Mouse (Mus musculus) intestine, embryonic 15.5 days (tissue): ENCODE data around the gene Fars2. TPM values are rescaled to one million over a fixed set of nuclear protein-coding genes. Genes with fewer than 3 reads are reported as not detected.

ENCODE experiments used
- ATAC-seq: fragments of 200-750 bp; cut with Nextera tagmentation; 2 replicates; pipeline ENCODE4 v1.8.0; 2017; ENCODE audit warnings: moderate TSS enrichment, moderate library complexity
- H3K27ac ChIP-seq: fragments of 300-500 bp; sonication (generic); 2 replicates; pipeline ENCODE4 v1.5.1; 2015; ENCODE audit warnings: mild to moderate bottlenecking, inconsistent platforms
- H3K27me3 ChIP-seq: fragments of 300-500 bp; sonication (generic); replicated peaks from 2 replicates; pipeline ENCODE4 v1.6.1; 2015; ENCODE audit warnings: inconsistent platforms
- H3K36me3 ChIP-seq: fragments of 300-500 bp; sonication (generic); 2 replicates; pipeline ENCODE4 v1.6.1; 2015; ENCODE audit warnings: inconsistent platforms
- H3K4me1 ChIP-seq: fragments of 300-500 bp; sonication (generic); replicated peaks from 2 replicates; pipeline ENCODE4 v1.6.1; 2015; ENCODE audit warnings: inconsistent platforms
- H3K4me2 ChIP-seq: fragments of 300-500 bp; sonication (generic); replicated peaks from 2 replicates; pipeline ENCODE4 v1.6.1; 2015; ENCODE audit warnings: mild to moderate bottlenecking, inconsistent platforms
- H3K4me3 ChIP-seq: fragments of 300-500 bp; sonication (generic); replicated peaks from 2 replicates; pipeline ENCODE4 v1.5.1; 2015; ENCODE audit warnings: inconsistent platforms
- H3K9ac ChIP-seq: fragments of 300-500 bp; sonication (generic); 2 replicates; pipeline ENCODE4 v1.6.1; 2015; ENCODE audit warnings: inconsistent platforms
- H3K9me3 ChIP-seq: fragments of 300-500 bp; sonication (generic); 2 replicates; pipeline ENCODE4 v1.6.1; 2016; ENCODE audit warnings: inconsistent platforms
- WGBS: fragments of 180-500 bp; shearing (Covaris S2); methylation state at CpG from one replicate; pipeline ENCODE4 v1.1.7; 2015; 5-methylcytosine and 5-hydroxymethylcytosine counted together
- polyA plus RNA-seq: library from polyadenylated mRNA; unstranded; fragments of >200 nt; fragmentation: Nextera tagmentation; extraction: Ambion mirVana; gene quantifications from 2 replicates; pipeline ENCODE4 v1.2.1, GENCODE M21; 2015

Fars2 gene
- polyA plus RNA-seq, 1 experiment from 2014 or later: 41.8 TPM

DNA sequence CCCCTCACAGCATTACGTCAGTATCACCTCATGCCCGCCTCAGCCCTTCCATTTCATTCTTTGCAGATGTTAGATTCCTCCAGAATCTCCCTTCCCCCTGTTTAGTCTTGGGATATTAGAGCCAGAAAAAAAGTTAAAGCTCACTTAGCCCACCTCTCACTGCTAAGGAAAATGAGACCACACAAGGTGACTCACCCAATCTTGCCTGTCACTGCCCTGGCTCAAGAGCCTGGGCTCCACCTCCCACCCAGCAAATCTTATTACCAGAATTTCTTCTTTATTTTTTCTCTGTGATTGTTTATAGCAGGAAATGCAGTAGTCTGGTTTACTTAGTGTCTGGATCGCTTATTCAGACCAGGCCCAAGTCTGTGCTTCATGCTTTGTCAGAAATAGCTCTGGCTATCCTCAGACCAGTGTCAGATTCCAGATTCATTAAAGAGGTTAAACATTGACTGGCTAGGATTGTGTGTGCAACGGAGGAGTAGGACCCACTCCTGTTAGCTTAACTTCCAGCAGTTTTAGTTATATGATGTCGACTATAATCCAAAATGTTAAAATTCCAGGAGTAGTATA is 412.3 kb downstream of the Fars2 start:
- Histone ChIP-seq H3K9me3 (no peaks in the 10 kb centered on the region), H3K9ac (no peak overlapping the region), H3K27ac (no peak overlapping the region; the same call in 1 of the 2 replicates), H3K4me1 (0 out of 2 replicates have a peak, but pooled peaks cover 2% of the 10 kb centered on the region), H3K4me3 (no peak overlapping the region), H3K36me3 (no peaks in the 10 kb centered on the region), H3K27me3 (no peaks in the 10 kb centered on the region), H3K4me2 (no peak overlapping the region)
- peak; percentile 57; the same call in 1 of the 2 replicates for ATAC-seq
- 37% methylated on average over 5 of the region's 5 CpGs for WGBS

- Histone ChIP-seq H3K9ac (no peak overlapping the region), H3K27me3 (no peaks in the 10 kb centered on the region), H3K4me1 (0 out of 2 replicates have a peak, but pooled peaks cover 2% of the 10 kb centered on the region), H3K27ac (no peak overlapping the region), H3K9me3 (no peaks in the 10 kb centered on the region), H3K4me2 (no peak overlapping the region), H3K4me3 (no peak overlapping the region), H3K36me3 (no peaks in the 10 kb centered on the region)
- ATAC-seq: no peak
- WGBS: 95% methylated on average over 1 of the region's 1 CpGs
Observed at GRCm38 (mm10) chr13:36530852-36531251, 413.6 kb downstream of the Fars2 start.

DNA sequence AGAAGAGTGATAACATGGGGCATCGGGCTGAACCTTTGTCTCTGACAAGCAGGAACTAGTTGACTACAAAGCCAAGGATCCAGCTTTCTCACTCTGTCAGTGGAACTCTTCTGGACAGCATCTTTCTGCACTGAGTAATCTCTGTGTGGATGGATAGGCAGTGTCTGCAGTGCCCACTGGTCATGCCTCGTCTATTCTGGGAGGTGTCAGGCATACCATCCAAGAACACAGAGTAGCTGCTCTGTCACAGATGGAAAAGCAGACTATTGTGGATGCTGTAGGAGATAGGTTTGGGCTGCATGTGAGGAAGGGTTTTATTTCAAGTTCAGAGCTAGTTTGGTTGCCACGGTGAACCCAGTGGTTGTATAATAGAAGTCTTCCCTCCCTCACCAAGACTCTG is 414.7 kb downstream of the Fars2 start:
- Histone ChIP-seq H3K9ac (no peak overlapping the region), H3K9me3 (no peaks in the 10 kb centered on the region), H3K27me3 (no peaks in the 10 kb centered on the region), H3K27ac (no peak overlapping the region), H3K4me2 (no peak overlapping the region), H3K4me3 (no peak overlapping the region), H3K36me3 (no peaks in the 10 kb centered on the region), H3K4me1 (0 out of 2 replicates have a peak, but pooled peaks cover 2% of the 10 kb centered on the region)
- 81% methylated on average over 3 of the region's 3 CpGs for whole genome bisulfite sequencing
- no peak for ATAC-seq

GRCm38 (mm10) chr13:36533071-36533470 is 415.9 kb downstream of the Fars2 start:
- WGBS: 95% methylated on average over 5 of the region's 5 CpGs
- Histone ChIP-seq H3K4me3 (no peak overlapping the region), H3K4me2 (no peak overlapping the region)

DNA sequence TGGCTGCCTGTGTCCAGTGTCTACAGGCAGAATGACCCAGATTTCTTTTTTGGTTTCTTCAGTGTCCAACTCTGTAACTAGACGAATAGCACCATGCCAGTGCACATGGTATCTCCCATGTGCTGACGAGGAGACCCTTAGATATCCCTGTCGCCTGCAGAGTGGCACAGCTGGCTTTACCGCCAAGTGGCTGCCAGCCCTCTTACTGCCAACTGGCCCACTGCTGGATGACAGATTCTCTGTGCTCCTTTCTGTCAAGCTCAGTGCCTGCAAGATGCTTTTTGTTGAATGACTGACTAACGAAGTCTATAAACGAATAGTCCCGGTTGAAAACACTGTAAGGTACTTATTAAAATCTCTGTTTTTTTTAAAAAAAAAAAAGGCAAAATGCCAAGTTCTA is 416.3 kb downstream of the Fars2 start:
- WGBS: 86% methylated on average over 7 of the region's 7 CpGs

More at GRCm38 (mm10) chr13:36533071-36533470, 415.9 kb downstream of the Fars2 start:
- Histone ChIP-seq H3K9me3 (no peaks in the 10 kb centered on the region), H3K9ac (no peak overlapping the region), H3K36me3 (no peaks in the 10 kb centered on the region), H3K27ac (no peak overlapping the region), H3K27me3 (no peaks in the 10 kb centered on the region), H3K4me1 (peaks cover 2% of the 10 kb centered on the region; the same call in 1 of the 2 replicates)
- no peak for ATAC-seq

GRCm38 (mm10) chr13:36533966-36534540 is 416.8 kb downstream of the Fars2 start:
- no peak for ATAC-seq
- WGBS: 68% methylated on average over 8 of the region's 8 CpGs
- H3K9ac ChIP-seq: no peak overlapping the region
- H3K27ac ChIP-seq: no peak overlapping the region
- H3K4me3 ChIP-seq: no peak overlapping the region
- H3K36me3 ChIP-seq: no peaks in the 10 kb centered on the region
- no peaks in the 10 kb centered on the region for H3K9me3 ChIP-seq
- no peak overlapping the region for H3K4me2 ChIP-seq
- peaks cover 2% of the 10 kb centered on the region; the same call in 1 of the 2 replicates for H3K4me1 ChIP-seq
- H3K27me3 ChIP-seq: no peaks in the 10 kb centered on the region

More for the DNA sequence above, 416.3 kb downstream of the Fars2 start:
- no peaks in the 10 kb centered on the region for H3K9me3 ChIP-seq
- no peak overlapping the region for H3K27ac ChIP-seq
- H3K4me2 ChIP-seq: no peak overlapping the region
- ATAC-seq: no peak
- H3K27me3 ChIP-seq: no peaks in the 10 kb centered on the region
- H3K4me3 ChIP-seq: no peak overlapping the region
- H3K4me1 ChIP-seq: peaks cover 2% of the 10 kb centered on the region; the same call in 1 of the 2 replicates
- no peak overlapping the region for H3K9ac ChIP-seq
- no peaks in the 10 kb centered on the region for H3K36me3 ChIP-seq

GRCm38 (mm10) chr13:36537580-36537979 is 420.4 kb downstream of the Fars2 start:
- Histone ChIP-seq H3K36me3 (no peaks in the 10 kb centered on the region), H3K9ac (no peak overlapping the region), H3K27me3 (no peaks in the 10 kb centered on the region), H3K4me3 (no peak overlapping the region), H3K9me3 (no peaks in the 10 kb centered on the region), H3K4me2 (no peak overlapping the region), H3K27ac (no peak overlapping the region), H3K4me1 (no peaks in the 10 kb centered on the region; the same call in 1 of the 2 replicates)
- WGBS: 61% methylated on average over 3 of the region's 3 CpGs
- no peak for ATAC-seq

- no peaks in the 10 kb centered on the region for H3K36me3 ChIP-seq
- no peak for ATAC-seq
- H3K9ac ChIP-seq: no peak overlapping the region
- WGBS: 65% methylated on average over 2 of the region's 2 CpGs
- no peaks in the 10 kb centered on the region for H3K27me3 ChIP-seq
- H3K4me1 ChIP-seq: no peaks in the 10 kb centered on the region; the same call in 1 of the 2 replicates
- H3K4me2 ChIP-seq: no peak overlapping the region
- no peak overlapping the region for H3K27ac ChIP-seq
- no peak overlapping the region for H3K4me3 ChIP-seq
- no peaks in the 10 kb centered on the region for H3K9me3 ChIP-seq
Observed at GRCm38 (mm10) chr13:36538385-36538784, 421.2 kb downstream of the Fars2 start.

DNA sequence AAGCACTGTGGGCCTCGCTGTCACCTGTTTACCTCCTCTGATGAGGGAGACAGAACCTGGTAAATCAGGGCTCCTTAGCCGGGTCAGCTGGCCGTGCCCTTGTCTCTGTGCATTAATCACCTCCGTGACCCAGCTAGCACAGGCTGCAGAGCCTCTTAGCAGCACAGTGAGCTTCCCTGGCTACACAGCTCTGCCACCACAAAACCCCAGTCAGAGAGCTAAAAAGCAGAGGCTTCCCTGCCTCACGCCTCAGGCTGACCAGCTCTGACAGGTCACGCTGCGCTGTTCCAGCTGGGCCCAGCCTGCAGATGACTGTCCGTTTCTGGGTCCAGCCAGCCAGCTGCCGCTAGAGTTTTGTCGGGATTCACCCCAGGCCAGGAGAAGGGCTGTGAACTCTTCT is 423.0 kb downstream of the Fars2 start:
- 49% methylated on average over 10 of the region's 10 CpGs for WGBS
- H3K4me3 ChIP-seq: no peak overlapping the region
- H3K9me3 ChIP-seq: no peaks in the 10 kb centered on the region
- no peak overlapping the region for H3K27ac ChIP-seq
- no peak overlapping the region for H3K9ac ChIP-seq
- H3K36me3 ChIP-seq: no peaks in the 10 kb centered on the region
- no peaks in the 10 kb centered on the region for H3K27me3 ChIP-seq
- no peaks in the 10 kb centered on the region; the same call in 1 of the 2 replicates for H3K4me1 ChIP-seq
- H3K4me2 ChIP-seq: no peak overlapping the region
- ATAC-seq: no peak

- Histone ChIP-seq H3K27me3 (no peaks in the 10 kb centered on the region), H3K27ac (no peak overlapping the region), H3K4me1 (no peaks in the 10 kb centered on the region; the same call in 1 of the 2 replicates), H3K9me3 (no peaks in the 10 kb centered on the region), H3K36me3 (no peaks in the 10 kb centered on the region), H3K9ac (no peak overlapping the region), H3K4me3 (no peak overlapping the region), H3K4me2 (no peak overlapping the region)
- 69% methylated on average over 2 of the region's 2 CpGs for WGBS
- no peak for ATAC-seq
Observed at GRCm38 (mm10) chr13:36541287-36541780, 424.1 kb downstream of the Fars2 start.

DNA sequence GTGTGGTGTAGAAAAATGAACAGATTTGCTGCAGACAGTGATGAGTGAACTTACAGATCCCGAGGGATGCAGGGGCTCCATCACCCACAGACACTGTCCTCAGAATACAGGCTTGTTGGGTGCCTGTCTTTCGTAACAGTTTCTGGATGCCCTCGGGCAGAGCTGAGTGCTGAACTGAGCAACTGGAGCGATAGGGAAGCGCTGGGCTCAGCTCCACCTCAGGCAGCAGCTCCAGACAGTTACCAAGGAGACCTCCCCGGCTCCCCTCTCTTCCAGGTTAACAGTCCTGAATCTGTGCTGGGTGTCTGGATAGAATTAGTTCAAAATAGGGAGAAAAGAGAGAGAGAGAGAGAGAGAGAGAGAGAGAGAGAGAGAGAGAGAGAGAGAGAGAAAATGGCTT is 433.5 kb downstream of the Fars2 start:
- 50% methylated on average over 6 of the region's 6 CpGs for WGBS

GRCm38 (mm10) chr13:36552522-36553246 is 435.5 kb downstream of the Fars2 start:
- ATAC-seq: no peak
- 85% methylated on average over 3 of the region's 3 CpGs for WGBS
- Histone ChIP-seq H3K27ac (no peak overlapping the region), H3K4me1 (no peaks in the 10 kb centered on the region), H3K27me3 (no peaks in the 10 kb centered on the region), H3K4me2 (no peak overlapping the region), H3K4me3 (no peak overlapping the region), H3K36me3 (no peaks in the 10 kb centered on the region), H3K9me3 (no peaks in the 10 kb centered on the region), H3K9ac (no peak overlapping the region)

More for the DNA sequence above, 433.5 kb downstream of the Fars2 start:
- Histone ChIP-seq H3K36me3 (no peaks in the 10 kb centered on the region), H3K4me2 (no peak overlapping the region), H3K4me3 (no peak overlapping the region), H3K4me1 (no peaks in the 10 kb centered on the region), H3K9ac (no peak overlapping the region), H3K27me3 (no peaks in the 10 kb centered on the region), H3K27ac (no peak overlapping the region), H3K9me3 (no peaks in the 10 kb centered on the region)
- no peak for ATAC-seq
